Mouse (Mus musculus) bone marrow, adult 2 months (tissue): ENCODE data around the gene Adam17. TPM values are rescaled to one million over a fixed set of nuclear protein-coding genes. Genes with fewer than 3 reads are reported as not detected.

Source experiments
- H3K27ac ChIP-seq: fragments of 200-500 bp; 2 replicates; pipeline ENCODE4 v1.5.1; 2012; ENCODE audit warnings: low read depth, mild to moderate bottlenecking, control low read depth, inconsistent platforms, low read length; ENCODE audit not compliant: control insufficient read depth, poor library complexity, insufficient read depth
- H3K4me1 ChIP-seq: fragments of 200-500 bp; 2 replicates; pipeline ENCODE4 v1.6.1; 2011; ENCODE audit warnings: low read length; ENCODE audit not compliant: control insufficient read depth, insufficient read depth
- H3K4me3 ChIP-seq: fragments of 200-500 bp; replicated peaks from 2 replicates; pipeline ENCODE3; 2011; ENCODE audit warnings: mild to moderate bottlenecking, low read depth, low read length, control low read depth; ENCODE audit not compliant: control insufficient read depth
- CTCF ChIP-seq: fragments of 200-500 bp; IDR thresholded peaks from 2 replicates; pipeline ENCODE4 v1.5.1; 2011; ENCODE audit warnings: low read length, control low read depth; ENCODE audit not compliant: control insufficient read depth, insufficient read depth
- POLR2A ChIP-seq: fragments of 200-500 bp; IDR thresholded peaks from 2 replicates; pipeline ENCODE4 v1.6.1; 2011; ENCODE audit warnings: low read depth, mild to moderate bottlenecking, control low read depth, low read length, borderline replicate concordance; ENCODE audit not compliant: control insufficient read depth
- WGBS: fragments of 180-500 bp; shearing (Covaris S2); methylation state at CpG from one replicate; pipeline ENCODE4 v1.1.7; 2018; 5-methylcytosine and 5-hydroxymethylcytosine counted together
- polyA plus RNA-seq: library from polyadenylated mRNA; stranded (reverse); fragments of >200 nt; gene quantifications from 2 replicates; pipeline ENCODE4 v1.2.4, GENCODE M21; 2011; ENCODE audit warnings: low replicate concordance; ENCODE audit not compliant: missing spikeins, insufficient read depth, insufficient read length

Gene Adam17
- polyA plus RNA-seq, 1 experiment, result 45.1 TPM

DNA sequence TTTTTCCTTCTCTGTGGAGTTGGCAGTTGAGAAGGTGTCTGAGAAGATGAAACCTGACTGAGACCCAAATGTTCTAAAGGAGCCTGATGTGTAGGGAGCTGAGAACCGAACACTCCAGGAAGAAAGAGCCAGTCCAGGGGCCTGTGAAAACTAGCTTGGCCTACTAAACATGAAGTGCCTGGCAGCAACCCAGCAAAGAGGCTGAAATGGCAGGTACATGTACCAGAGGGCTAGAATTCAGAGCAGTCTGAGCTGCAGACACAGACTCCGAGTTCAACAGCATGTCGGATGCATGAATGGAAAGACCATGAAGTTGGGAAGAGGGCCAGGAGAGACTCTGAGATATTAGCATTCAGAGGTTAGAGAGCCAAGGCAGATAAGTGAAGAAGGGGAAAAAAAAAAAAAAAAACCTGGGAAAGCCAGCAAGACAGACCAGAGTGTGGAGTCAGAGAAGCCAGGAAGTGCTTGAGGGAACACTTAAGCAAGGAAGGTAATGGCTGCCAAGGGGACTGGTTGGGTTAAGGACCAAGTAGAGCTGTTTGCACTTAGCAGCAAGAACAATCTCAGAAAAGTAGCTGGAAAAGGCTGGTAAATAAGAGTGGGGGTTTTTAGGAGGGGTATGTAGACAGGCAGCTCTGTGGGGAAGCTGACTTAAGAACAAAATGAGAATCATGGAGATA lies 84.6 kb downstream of the Adam17 start:
- Histone ChIP-seq H3K4me1 (peaks cover 2% of the 10 kb centered on the region; the same call in 1 of the 2 replicates), H3K4me3 (no peak overlapping the region), H3K27ac (no peak overlapping the region)
- 91% methylated on average over 3 of the region's 3 CpGs for WGBS
- TF ChIP-seq POLR2A (no peak), CTCF (no peak)

- H3K27ac ChIP-seq, result peak overlapping the region; percentile 64; the same call in 1 of the 2 replicates
- H3K4me1 ChIP-seq, result peaks cover 2% of the 10 kb centered on the region; the same call in 1 of the 2 replicates
- peak overlapping the region; percentile 82 for H3K4me3 ChIP-seq
- WGBS, result 8% methylated on average over 18 of the region's 18 CpGs
- TF ChIP-seq CTCF (no peak), POLR2A (no peak)
These were observed 86.5 kb downstream of the Adam17 start for GRCm38 (mm10) chr12:21286712-21287650.

GRCm38 (mm10) chr12:21286243-21286622 lies 87.2 kb downstream of the Adam17 start, which contains the start of gene Itgb1bp1:
Gene Itgb1bp1, minus strand, starts transcription at chr12:21286284.
- WGBS, result under 1% methylated on average over 28 of the region's 28 CpGs
- Histone ChIP-seq H3K4me3 (peak within 1 kb of the TSS; percentile 82), H3K27ac (peak within 1 kb of the TSS; percentile 64), H3K4me1 (peaks cover 2% of the 10 kb centered on the region; the same call in 1 of the 2 replicates)
- TF ChIP-seq CTCF (no peak), POLR2A (no peak)

DNA sequence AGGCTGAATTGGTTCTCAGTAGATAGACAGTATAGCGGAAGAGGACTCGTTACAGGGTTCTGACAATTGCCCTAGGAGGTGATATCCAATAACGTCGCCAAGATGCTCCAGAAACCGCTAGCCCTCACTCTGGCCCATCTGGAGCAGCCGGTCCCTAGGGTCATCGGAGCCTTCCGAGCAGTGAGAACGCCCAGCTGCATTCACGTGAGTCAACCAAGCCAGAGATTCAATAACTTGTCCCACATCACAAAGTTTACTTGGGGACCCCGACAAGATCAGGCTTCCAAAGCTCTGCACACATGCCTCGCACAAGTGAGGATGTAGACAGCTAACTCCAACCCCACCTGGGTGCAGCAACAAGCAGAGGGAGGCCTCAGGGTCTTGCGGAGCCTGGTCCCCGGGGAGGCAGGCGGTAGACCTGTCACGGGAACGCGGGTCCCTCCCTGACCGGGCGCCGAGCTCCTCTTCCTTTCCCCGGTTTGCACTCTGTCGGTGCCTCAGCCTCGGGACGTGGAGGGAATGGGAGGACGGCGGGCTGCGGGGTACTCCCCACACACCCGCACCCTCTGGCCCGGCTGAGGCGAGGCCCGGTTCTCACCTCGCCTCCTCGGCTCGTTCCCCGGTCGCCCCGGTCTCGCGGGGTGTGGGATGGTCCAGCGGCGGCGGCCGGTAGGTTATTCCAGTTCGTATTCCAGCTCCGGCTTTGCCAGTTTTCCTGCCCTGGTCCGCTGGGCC lies 87.8 kb downstream of the Adam17 start:
- peaks cover 2% of the 10 kb centered on the region; the same call in 1 of the 2 replicates for H3K4me1 ChIP-seq
- TF ChIP-seq CTCF (no peak), POLR2A (no peak)
- WGBS, result 2% methylated on average over 47 of the region's 47 CpGs

GRCm38 (mm10) chr12:21284761-21285441 lies 88.5 kb downstream of the Adam17 start, which contains the start of gene Cpsf3:
Gene Cpsf3, plus strand, starts transcription at chr12:21285391.
- 52% methylated on average over 11 of the region's 11 CpGs for WGBS
- Histone ChIP-seq H3K4me3 (peak within 1 kb of the TSS; percentile 82), H3K27ac (peak within 1 kb of the TSS; percentile 64), H3K4me1 (peaks cover 2% of the 10 kb centered on the region; the same call in 1 of the 2 replicates)
- TF ChIP-seq CTCF, result 0 out of 2 replicates have a peak, but pooled peaks have one; percentile 17
- TF ChIP-seq POLR2A, result no peak

More for the DNA sequence above, 87.8 kb downstream of the Adam17 start:
- Histone ChIP-seq H3K4me3 (peak overlapping the region; percentile 82), H3K27ac (peak overlapping the region; percentile 64)

GRCm38 (mm10) chr12:21277352-21277864 lies 96.0 kb downstream of the Adam17 start:
- Histone ChIP-seq H3K4me3 (no peak overlapping the region), H3K27ac (no peak overlapping the region), H3K4me1 (no peaks in the 10 kb centered on the region)
- WGBS, result 72% methylated on average over 1 of the region's 1 CpGs
- TF ChIP-seq POLR2A (no peak), CTCF (no peak)

GRCm38 (mm10) chr12:21274446-21274845 lies 99.0 kb downstream of the Adam17 start:
- WGBS, result 80% methylated on average over 7 of the region's 7 CpGs
- Histone ChIP-seq H3K4me1 (no peaks in the 10 kb centered on the region), H3K27ac (no peak overlapping the region), H3K4me3 (no peak overlapping the region)
- TF ChIP-seq POLR2A, result no peak
- no peak for TF ChIP-seq CTCF

Other genes with a start within 250 kb of the Adam17 start
- 22.2 and 89.6 TPM in 2 replicates for gene Cpsf3, start 88.2 kb downstream of the Adam17 start, polyA plus RNA-seq
- 23.9 and 45.6 TPM in 2 replicates for gene Itgb1bp1, start 87.3 kb downstream of the Adam17 start, polyA plus RNA-seq
- gene Iah1, start 57.2 kb downstream of the Adam17 start, polyA plus RNA-seq, result 17.8 and 22.1 TPM in 2 replicates
- gene Ywhaq, start 44.0 kb upstream of the Adam17 start, polyA plus RNA-seq, result 42.3 and 84.6 TPM in 2 replicates